Mouse (Mus musculus): ENCODE measurements around the gene Scn10a.

- TF ChIP-seq CTCF (IDR thresholded peaks at IDR 0.05; ENCODE audit: control insufficient read depth, insufficient read depth, low read length) (no peak), POLR2A (IDR thresholded peaks at IDR 0.05; ENCODE audit: borderline replicate concordance, control insufficient read depth, low read depth, low read length) (no peak)
Observed at GRCm38 (mm10) chr9:119578311-119578635, 140.8 kb downstream of the Scn10a start.
